10 mouse cellular contexts compared by ENCODE assay signal in the genomic region with DNA sequence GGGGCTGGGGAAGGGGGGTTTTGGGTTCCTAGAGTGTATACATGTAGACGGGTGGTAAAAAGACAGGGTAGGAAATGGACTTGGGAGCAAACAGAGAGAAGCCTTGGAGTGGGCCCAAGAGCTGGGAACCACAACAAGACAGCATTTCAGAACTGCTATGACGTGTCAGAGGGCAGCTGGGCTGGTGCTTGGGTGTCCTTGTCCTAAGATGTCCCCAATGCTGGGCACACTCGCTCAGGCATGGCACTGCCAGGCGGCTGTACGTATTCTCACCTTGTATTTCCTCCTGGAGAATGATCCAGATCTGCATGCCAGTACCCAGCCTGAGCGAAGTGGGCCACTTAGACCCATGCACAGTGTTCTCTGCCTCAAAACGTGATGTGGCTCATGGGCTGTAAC.
DNase-seq lines count a peak whose midpoint lies in the region; ATAC-seq and TF ChIP-seq lines count a peak whose summit lies in the region.
"Had no signal": no experiment of that assay in that cellular context is flagged by ENCODE, and none has a peak within 500 bp of the region (broad histone marks: within the 10 kb centered on the region; RNA-seq: fewer than 3 reads in every experiment).

No protein-coding gene starts in this region.

- no peak for TF ChIP-seq CTCF in layer of hippocampus, adult 2 months (conservative IDR thresholded peaks at IDR 0.05)

- H3K27me3 ChIP-seq in heart, embryonic 13.5 days (replicated peaks): no peaks in the 10 kb centered on the region
- 0 out of 2 replicates have a peak, but pooled peaks cover 3% of the 10 kb centered on the region for H3K27me3 ChIP-seq in liver, embryonic 13.5 days

- WGBS in heart, embryonic 13.5 days: 85% methylated on average over 7 of the region's 7 CpGs
- WGBS in liver, embryonic 13.5 days (ENCODE audit: insufficient replicate concordance): 71% methylated on average over 7 of the region's 7 CpGs

- H3K9me3 ChIP-seq in heart, embryonic 13.5 days: no peaks in the 10 kb centered on the region
- H3K9me3 ChIP-seq in liver, embryonic 13.5 days (replicated peaks): no peaks in the 10 kb centered on the region
- H3K9me3 ChIP-seq: G1E had no signal

- H3K4me3 ChIP-seq in layer of hippocampus, adult 2 months: peak overlapping the region; percentile 38
- no peak overlapping the region for H3K4me3 ChIP-seq in heart, embryonic 13.5 days
- peak overlapping the region; percentile 46; the same call in 1 of the 2 replicates for H3K4me3 ChIP-seq in liver, embryonic 13.5 days (replicated peaks)
- H3K4me3 ChIP-seq: myocyte had no signal

- H3K9ac ChIP-seq in heart, embryonic 13.5 days: 0 out of 2 replicates have a peak overlapping the region, but pooled peaks have one; percentile 15
- H3K9ac ChIP-seq in liver, embryonic 13.5 days: peak overlapping the region; percentile 65; the same call in 1 of the 2 replicates

- no peak for DNase-seq in layer of hippocampus, adult 2 months (ENCODE audit: low spot score in 2 of 2)
- DNase-seq in layer of hippocampus, adult 18-20 months (ENCODE audit: low spot score in 2 of 2): no peak
- peak; percentile 65 for DNase-seq in adrenal gland, postnatal 25 days
- no peak for DNase-seq in liver, embryonic 13.5 days
- DNase-seq in frontal cortex, postnatal 14 days (ENCODE audit: low spot score in 2 of 2): no peak
- no peak for DNase-seq in layer of hippocampus, postnatal 14 days (ENCODE audit: low spot score in 2 of 2)
- DNase-seq in urinary bladder, adult 2 months (ENCODE audit: low spot score): no peak

- H3K4me1 ChIP-seq in heart, embryonic 13.5 days: peaks cover 84% of the 10 kb centered on the region
- H3K4me1 ChIP-seq in liver, embryonic 13.5 days (replicated peaks): peaks cover 83% of the 10 kb centered on the region

- H3K36me3 ChIP-seq in heart, embryonic 13.5 days: peaks cover 7% of the 10 kb centered on the region
- peaks cover 3% of the 10 kb centered on the region; the same call in 1 of the 2 replicates for H3K36me3 ChIP-seq in liver, embryonic 13.5 days

- ATAC-seq in heart, embryonic 13.5 days (ENCODE audit: extremely low read depth, insufficient number of reproducible peaks, low FRiP score, low TSS enrichment): no peak
- ATAC-seq in liver, embryonic 13.5 days (ENCODE audit: low read depth): no peak

- H3K27ac ChIP-seq in layer of hippocampus, adult 2 months: peak overlapping the region; percentile 93
- no peak overlapping the region for H3K27ac ChIP-seq in heart, embryonic 13.5 days (replicated peaks)
- no peak overlapping the region for H3K27ac ChIP-seq in liver, embryonic 13.5 days

- peak overlapping the region; percentile 65 for H3K4me2 ChIP-seq in heart, embryonic 13.5 days
- H3K4me2 ChIP-seq in liver, embryonic 13.5 days: peak overlapping the region; percentile 68
